Mouse (Mus musculus) regulatory T cell (primary cell): ENCODE measurements around the gene Usp18.

Experiments used
- in situ Hi-C: fragments of 300-600 bp; cut with MboI, MseI; formaldehyde crosslinking; loops from one replicate; pipeline ENCODE4 v1.15.1; 2025; ENCODE audit warnings: high pct_unique_total_duplicates

Gene Usp18

DNA sequence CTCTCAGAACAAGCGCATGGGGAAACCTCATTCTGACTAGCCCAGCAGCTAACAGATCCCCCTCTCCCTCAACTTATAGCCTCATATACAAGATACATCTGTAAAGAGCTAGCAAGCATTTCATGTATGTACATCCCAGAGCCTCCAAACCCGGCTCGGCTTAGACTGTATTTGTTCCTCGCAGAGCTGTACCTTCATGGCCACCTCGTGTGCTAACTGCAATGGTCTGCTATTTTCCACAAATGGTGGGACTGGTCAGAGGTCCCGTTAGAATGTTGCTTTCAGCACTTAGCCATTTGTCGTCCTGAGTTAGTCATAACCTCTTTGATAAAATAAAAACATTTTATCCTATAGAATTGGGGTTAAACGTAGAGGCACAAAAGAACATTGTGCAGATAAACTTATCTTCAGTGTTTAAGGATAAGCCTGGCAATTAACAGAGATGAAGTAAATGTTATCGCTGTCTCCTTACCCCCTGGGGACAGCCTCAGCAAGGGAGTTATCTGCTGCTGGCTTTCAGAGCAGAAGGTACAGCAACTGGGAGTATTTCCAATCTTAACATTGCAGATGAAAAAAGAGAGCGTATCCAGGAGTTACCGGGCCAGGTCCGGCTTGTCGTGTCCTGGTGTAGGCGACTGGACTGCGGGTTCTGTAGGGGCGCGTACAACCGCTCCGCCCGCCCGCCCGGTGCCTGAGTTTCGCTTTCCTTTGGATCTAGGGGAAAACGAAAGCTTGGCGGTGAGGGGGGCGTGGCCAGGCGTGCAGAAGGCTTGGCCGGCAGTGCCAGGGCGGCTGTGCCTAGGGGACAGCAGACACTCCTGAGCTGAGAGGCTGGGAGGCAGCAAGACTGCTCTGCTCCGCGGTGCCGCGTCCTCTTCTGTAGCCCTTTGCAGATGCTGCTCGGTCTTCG, at the start of gene Usp18:
Gene Usp18 (plus strand): TSS at position 780 of the 910 bp plus-strand sequence.
- in situ Hi-C loops, result loop anchor here (10.0 kb wide), 1 partner anchor 51 kb away; no protein-coding TSS in a partner anchor

DNA sequence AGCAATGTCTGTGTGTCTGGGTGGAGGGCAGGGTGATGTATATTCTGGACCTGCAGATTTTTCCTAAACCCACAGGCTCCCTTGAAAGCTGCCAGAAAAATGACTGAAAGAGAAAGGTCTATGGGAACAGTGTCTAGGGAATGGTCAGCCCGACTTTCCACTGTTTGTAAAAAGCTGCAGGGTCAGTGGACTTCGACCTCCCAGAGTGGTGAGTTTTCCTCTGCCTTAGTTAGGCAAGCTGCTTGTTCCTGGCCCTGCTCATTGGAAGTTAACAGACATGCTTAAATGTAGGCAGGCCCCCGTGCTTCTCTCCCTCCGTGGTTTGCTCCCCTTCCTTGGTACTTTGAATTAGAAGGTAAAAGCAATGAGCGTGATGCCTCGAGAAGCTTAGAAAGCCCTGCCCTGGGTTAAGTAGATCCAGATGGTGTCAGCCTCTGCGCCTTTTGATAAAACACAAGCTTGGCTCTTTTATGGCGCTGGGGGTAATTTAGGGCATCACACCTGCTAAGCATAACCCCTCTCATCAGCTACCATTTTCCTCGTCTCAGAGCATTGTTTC, 47.8 kb upstream of the Usp18 start:
- in situ Hi-C loops, result loop anchor here (10.0 kb wide), 1 partner anchor 47 kb away; the partner anchor contains the start of gene Usp18

GRCm38 (mm10) chr6:121200458-121200857, 45.2 kb upstream of the Usp18 start:
- in situ Hi-C loops, result no loop called here

DNA sequence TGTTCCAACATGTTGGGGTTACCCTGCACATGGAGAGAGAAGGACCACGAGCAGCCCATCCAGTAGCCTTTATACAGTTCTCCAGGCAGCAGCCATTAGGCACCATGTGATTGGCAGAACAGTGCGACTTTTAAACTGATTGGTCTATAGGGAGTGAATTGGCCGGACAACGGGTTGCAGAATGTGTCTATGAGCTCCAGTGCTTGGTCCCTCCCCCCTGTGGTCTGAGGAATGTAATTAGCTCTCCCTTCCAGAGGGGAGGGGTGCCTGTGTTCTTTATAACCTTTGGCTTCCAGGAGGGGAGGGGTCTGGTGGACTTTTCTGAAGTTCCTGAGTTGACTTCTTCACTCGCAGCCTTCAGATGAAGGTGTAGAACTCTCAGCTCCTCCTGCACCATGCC, 43.7 kb upstream of the Usp18 start:
- in situ Hi-C loops, result no loop called here

- in situ Hi-C loops, result no loop called here
Observed at GRCm38 (mm10) chr6:121206481-121206880, 39.2 kb upstream of the Usp18 start.

DNA sequence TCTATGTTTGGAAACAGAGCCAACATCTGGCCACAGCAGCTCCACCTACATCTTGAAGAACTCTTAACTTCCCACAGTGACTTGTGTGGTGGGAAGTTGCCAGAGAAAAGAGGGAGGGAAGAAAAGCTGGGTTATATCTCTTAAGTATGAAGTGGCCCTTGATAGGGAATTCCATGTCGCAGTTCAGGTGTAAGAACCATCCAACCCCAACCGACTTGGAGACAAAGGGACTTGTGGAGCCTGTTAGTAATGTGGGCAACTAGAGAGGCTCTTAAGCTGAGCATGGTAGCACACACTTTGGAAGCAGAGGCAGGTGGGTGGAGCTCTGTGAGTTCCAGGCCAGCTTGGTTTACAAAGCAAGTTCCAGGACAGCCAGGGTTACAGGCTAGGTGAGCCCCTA, 36.1 kb upstream of the Usp18 start:
- in situ Hi-C loops, result no loop called here

DNA sequence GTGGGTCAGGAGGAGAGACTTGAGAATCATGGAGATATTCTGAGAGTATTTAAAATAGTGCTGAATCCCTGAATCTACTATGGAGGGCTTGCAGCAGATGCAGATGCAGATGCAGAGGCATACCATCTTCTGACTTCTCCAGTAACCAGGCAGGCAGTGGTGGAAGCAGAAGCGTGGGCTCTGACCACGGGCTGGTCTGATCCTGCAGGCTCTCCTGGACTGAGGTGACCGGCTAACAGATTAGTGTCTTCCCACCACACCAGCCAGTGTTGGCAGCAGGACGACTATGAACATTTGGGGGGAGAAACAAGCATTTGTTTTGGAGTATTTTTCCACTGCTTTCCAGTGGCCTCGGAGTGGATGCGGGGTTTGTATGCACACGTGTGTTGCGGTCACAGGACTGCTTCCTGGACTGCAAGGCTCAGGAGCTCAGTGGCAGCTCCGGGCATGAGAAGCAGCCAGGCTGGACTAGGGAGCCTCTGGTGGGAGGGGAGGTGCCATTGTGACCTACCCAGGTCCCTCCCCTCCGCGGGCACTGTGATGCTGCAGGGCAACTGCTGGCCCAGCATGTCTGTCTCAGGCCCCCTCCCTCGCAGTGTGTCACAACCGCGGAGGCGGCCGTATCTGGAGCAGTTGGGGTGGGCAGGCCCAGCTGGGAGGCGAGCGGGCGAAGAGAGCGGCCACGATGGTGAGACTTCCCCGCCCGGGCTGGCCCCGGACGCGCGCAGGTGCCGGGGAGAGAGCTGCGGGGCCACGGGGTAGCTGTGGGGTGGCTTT, 35.4 kb upstream of the Usp18 start, which contains the start of gene Tuba8:
Gene Tuba8 (plus strand): TSS at position 548 of the 777 bp plus-strand sequence.
- in situ Hi-C loops, result loop anchor here (10.0 kb wide), 1 partner anchor 884 kb away; no protein-coding TSS in a partner anchor

- in situ Hi-C loops, result loop anchor here (10.0 kb wide), 1 partner anchor 884 kb away; no protein-coding TSS in a partner anchor
Observed at GRCm38 (mm10) chr6:121210926-121211289, 34.8 kb upstream of the Usp18 start.

DNA sequence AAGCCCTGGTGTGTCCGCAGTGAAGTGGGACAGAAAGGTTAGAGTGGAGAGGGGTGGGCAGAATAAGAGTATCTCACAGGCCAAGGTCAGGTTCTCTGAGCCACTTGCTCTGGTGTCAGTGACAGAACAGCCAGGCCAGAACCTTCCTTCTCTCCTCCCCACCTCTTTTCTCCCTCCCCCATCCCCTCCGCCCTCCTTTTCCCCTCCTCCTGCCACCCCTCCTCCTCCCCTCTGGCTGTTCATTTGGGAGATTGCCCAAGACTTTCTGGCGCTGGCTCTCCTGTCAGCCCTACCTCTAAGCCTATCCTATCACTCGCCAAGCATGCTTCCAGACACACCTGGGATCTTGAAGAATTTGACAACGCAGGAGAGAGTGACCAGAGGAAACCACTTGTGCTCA, 34.0 kb upstream of the Usp18 start:
- in situ Hi-C loops, result loop anchor here (10.0 kb wide), 1 partner anchor 883 kb away; no protein-coding TSS in a partner anchor

DNA sequence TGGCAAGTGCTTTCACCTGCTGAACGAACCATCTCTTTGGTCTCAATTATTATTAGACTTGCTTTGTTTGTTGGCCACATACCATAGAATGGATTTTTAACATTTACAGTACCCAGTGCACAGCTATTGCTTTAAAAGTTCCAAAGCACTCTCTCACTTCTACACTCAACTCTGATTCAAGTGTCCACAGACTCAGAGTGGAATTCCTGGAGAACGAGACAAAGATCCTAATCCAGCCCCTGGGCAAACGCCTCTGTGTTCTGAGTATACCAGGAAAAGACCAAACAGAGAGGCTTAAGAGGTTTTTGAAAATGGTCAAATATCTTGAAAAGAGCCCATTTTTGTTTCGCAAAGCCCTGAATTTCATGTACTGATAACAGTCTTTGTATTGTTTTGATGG, 32.7 kb upstream of the Usp18 start:
- in situ Hi-C loops, result loop anchor here (10.0 kb wide), 1 partner anchor 882 kb away; no protein-coding TSS in a partner anchor

- in situ Hi-C loops, result loop anchor here (10.0 kb wide), 1 partner anchor 881 kb away; no protein-coding TSS in a partner anchor
Observed at GRCm38 (mm10) chr6:121214221-121214620, 31.5 kb upstream of the Usp18 start.

- in situ Hi-C loops, result loop anchor here (10.0 kb wide), 1 partner anchor 880 kb away; no protein-coding TSS in a partner anchor
Observed at GRCm38 (mm10) chr6:121214667-121215330, 30.9 kb upstream of the Usp18 start.

- in situ Hi-C loops, result loop anchor here (10.0 kb wide), 1 partner anchor 879 kb away; no protein-coding TSS in a partner anchor
Observed at GRCm38 (mm10) chr6:121215336-121215735, 30.4 kb upstream of the Usp18 start.

- in situ Hi-C loops, result loop anchor here (10.0 kb wide), 1 partner anchor 879 kb away; no protein-coding TSS in a partner anchor
Observed at GRCm38 (mm10) chr6:121215896-121216295, 29.8 kb upstream of the Usp18 start.

GRCm38 (mm10) chr6:121216589-121217255, 29.0 kb upstream of the Usp18 start:
- in situ Hi-C loops, result loop anchor here (10.0 kb wide), 1 partner anchor 878 kb away; no protein-coding TSS in a partner anchor

DNA sequence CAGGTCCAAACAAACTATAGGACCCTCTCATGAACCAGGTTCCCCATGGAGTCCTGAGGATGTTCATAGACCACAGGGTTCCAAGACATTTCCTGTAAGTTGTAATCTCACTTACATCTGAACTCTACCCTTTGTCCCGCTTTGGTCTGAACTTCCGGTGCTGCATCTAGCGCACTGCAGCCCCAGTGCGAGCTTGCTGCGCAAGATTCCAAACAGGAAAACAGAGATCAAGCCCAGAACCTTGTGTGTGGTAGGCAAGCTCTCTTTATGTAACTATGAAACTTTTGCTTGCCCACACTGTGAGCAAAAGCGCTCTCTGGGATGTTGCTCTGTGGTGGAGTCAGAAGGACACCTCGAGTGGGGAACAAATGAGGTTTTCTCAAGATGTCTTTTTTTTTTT, 27.7 kb upstream of the Usp18 start:
- in situ Hi-C loops, result loop anchor here (10.0 kb wide), 1 partner anchor 877 kb away; no protein-coding TSS in a partner anchor

DNA sequence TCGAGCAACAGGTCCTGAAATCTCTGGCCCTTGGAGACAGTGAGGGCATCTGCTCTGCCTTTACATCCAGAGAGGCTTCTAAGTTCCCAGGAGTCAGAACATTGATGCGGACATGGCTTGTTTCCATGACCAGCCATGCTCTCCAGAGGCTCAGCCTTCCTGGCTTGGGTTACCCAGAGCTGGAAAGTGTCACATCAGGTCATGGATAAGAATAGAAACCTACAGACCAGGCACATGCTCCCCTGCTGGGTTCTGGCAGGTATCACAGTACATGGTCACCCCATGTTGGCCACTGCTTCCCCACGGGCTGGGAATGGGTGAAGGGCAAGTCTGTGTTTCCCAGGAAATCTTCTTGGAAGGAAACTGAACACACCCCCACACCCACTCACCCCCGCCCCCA, 26.3 kb upstream of the Usp18 start:
- in situ Hi-C loops, result loop anchor here (10.0 kb wide), 1 partner anchor 875 kb away; no protein-coding TSS in a partner anchor

GRCm38 (mm10) chr6:121220181-121220580, 25.5 kb upstream of the Usp18 start:
- in situ Hi-C loops, result no loop called here

DNA sequence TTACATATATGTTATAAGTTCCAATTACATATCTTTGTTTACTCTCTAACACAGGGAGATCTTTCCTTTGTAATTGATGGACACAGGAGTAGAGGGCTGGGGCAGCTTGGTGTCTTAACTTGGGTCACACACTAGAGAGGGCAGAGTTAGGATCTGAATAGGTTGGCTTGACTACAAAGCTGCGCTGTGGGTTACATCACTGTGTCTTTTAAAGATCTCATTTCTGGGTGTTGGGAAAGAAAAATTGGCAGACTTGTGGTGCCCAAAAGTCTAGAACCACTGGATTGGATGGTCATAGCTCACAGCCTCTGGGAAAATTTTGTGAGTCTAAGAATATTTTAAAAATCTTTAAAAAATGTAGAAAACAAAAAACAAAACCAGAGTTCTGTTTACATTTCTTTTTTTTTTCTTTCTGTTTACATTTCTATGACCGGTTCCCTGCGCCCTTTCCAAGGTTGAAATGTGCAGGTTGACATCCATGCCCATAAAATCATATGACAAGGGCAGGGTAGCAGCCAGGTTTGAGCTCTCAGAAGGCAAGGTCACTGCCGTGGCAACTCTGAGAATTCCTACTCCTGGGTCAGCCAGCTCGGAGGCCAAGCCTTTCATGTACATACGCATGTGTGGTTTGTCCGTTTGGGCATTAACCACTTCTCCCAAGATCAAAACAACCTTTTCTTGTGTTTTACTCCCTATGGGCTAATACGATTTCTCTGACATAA, 23.7 kb upstream of the Usp18 start:
- in situ Hi-C loops, result no loop called here
